Mouse (Mus musculus): ENCODE measurements around the gene Gm4846. TPM values are rescaled to one million over a fixed set of nuclear protein-coding genes. Genes with fewer than 3 reads are reported as not detected.
"Not testable (repeated sequence)": the region's sequence is repeated elsewhere in the genome, so short reads cannot be mapped to it uniquely, and the experiment has no call there.

Gene Gm4846
- total RNA-seq (2021), result not detected
- long read RNA-seq, experiment 1, result 0 reads
- long read RNA-seq, experiment 2, result 0 reads

DNA sequence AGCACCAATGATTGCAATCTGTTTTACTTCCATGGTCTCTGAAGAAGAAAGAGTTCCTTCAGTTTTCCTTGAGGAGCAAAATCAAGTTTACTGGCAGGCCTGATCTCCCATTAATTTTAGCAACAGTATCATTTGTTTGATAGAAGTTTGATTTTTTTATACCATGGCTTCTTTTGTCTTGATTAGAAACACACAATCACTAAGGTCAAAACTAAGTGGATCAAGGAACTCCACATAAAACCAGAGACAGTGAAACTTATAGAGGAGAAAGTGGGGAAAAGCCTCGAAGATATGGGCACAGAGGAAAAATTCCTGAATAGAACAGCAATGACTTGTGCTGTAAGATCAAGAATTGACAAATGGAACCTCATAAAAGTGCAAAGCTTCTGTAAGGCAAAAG, at the start of gene Gm4846:
Gm4846 (minus strand) TSS at position 101 of the 400 bp plus-strand sequence.
- intact Hi-C loops (cut with DNase I); DNase-seq: not testable (repeated sequence)

DNA sequence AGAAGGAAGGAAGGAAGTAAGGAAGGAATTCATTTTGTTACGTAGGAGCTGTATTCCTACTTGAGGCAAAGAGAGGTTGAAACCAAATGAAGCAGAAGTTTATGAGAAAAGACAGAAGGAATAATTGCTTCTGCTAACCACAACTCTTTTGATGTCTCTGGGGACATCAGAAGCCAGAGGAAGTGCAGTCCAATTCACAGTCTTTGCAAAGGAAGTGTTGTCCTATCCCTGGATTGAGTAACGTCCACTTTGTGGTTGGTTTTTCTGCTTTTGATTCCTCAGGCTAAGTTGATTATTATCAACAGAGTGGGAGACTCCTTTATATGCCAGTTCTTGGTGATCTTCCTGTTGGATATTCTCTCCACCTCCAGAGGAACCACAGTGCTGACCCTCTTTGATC, 34.1 kb upstream of the Gm4846 start:
- DNase-seq; intact Hi-C loops (cut with DNase I): not testable (repeated sequence)

DNA sequence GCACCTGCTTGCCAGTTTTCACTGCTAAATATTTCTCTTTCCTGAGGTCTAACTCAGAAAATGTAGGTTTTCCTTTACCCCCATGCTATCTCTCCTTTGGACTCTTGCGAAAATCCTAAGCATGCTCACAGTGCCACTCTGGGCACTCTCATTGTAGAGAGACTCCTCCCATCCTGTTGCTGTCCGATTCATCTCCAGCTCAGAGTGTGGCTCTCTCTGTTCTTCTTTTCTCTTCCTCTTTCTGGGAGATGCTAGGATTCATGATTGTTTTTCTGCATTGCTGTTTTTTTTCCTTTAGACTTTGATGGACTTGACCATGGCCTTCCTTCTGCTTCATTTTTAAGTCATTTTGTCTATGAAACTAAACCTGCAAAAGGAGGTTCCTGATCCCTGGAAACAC, 27.3 kb upstream of the Gm4846 start:
- intact Hi-C loops (cut with DNase I); DNase-seq: not testable (repeated sequence)

DNA sequence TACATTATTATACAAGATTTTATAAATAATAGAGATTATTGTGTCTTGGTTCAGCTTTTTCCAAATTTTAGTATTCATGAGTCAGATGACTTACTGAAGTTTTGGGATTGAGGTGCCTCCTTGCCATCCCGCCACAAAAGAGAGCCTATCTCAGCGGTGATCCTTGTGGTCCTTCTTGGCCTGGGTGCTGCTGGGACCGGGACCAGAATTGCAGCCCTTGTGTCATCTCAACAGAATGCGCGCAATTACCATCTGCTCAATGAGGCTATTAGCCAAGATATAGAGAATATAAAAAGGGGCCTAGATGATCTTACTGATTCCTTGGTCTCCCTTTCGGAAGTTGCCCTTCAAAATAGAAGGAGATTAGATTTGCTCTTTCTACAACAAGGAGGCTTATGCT, 22.2 kb upstream of the Gm4846 start:
- intact Hi-C loops (cut with DNase I); DNase-seq: not testable (repeated sequence)

DNA sequence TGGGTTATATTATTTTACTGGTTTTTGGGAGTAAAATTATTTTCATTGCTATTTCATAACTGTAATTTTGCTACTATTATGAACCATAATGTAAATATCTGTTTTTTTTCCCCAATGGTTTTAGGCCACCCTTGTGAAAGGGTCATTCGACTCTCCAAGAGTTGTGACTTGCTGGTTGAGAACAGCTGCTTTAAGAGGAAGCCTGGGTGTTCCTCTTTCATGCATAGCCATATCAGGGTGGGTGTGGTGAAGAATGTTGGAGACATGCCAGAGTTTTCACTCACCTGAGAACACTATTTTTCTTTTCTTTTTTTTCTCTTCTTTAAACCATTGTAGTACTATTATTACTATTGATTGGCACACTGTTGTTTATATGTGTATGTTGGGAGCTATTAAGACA, 19.2 kb upstream of the Gm4846 start:
- no peak for DNase-seq
- intact Hi-C loops (cut with DNase I), result no loop called here

DNA sequence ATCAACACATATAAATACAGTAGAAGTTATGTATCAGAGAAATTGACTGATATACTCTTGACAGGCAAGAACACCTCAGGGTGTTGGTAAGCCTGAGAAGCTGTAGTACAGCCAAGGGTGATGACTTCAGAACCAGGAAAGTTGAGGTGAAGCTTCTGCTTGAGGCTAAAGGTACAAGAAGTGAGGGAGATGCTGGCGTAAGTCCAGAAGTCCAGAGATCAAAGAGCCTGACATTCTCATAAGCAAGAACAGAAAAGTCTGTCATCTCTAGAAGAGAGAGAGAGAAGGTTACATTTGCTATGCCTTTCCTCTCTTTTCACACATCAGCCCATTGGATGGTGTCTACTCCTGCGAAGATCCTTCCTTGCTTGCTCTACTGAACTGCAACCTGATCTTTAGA, 6.8 kb upstream of the Gm4846 start:
- DNase-seq, result not testable (repeated sequence)
- intact Hi-C loops (cut with DNase I), result loop anchor here (10.0 kb wide), 1 partner anchor 131 kb away; no protein-coding TSS in a partner anchor

DNA sequence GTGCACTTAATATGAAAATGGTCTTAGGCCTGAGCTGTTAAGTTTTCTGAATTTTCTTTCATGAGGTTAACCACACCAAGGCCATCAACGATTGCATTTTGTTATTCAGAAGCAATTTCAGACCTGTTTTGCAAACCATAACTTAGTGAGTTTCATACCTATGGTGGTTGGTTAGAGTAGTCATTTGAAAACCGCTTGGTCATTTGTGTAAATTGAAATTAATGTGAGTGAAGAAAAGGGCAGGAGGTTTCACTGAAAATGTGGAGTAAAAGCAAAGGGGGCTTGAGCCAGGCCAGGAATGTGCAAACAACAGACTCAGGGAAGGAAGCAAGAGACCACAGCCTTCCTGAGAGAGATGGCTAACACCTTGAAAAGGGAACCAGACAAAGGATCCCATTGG, 17.9 kb downstream of the Gm4846 start:
- DNase-seq, result no peak
- intact Hi-C loops (cut with DNase I), result no loop called here

DNA sequence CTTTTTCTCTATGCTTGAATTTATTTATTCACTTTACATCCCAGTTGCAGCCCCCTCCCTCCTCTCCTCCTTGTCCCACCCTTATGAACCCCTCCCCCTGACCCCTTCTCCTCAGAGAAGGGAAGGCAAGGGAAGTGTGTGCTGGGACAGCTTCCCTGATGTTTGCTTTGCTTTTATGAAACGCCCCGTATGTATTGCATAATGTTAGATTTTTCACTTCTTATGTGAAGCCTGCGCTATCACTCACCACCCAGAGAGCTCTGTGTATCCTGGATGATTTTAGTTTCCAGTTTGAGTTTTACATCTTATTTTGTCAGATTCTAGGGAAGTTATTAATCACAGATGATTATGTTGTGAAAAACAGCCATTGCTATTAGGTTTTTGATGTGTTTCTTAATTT, 30.2 kb downstream of the Gm4846 start:
- DNase-seq, result no peak
- intact Hi-C loops (cut with DNase I), result no loop called here

DNA sequence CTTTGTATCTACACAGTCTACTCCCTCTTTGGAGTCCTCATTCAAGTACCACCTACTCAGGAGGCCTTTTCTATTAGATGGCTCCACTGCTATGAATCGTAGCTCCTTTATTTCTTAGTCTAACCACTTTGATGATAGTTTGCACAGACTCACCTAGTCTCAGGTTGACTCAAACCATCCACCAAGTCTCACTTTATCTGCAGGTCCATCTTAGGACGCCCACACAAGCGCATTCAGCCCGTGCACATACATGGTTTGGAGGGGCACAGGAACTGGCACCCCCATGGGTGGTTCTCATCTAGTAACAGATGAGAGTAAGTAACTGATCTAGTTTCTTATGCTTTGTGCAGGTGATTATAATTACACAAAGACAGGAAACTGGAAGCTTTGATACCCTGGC, 34.8 kb downstream of the Gm4846 start:
- intact Hi-C loops (cut with DNase I), result no loop called here
- no peak for DNase-seq

DNA sequence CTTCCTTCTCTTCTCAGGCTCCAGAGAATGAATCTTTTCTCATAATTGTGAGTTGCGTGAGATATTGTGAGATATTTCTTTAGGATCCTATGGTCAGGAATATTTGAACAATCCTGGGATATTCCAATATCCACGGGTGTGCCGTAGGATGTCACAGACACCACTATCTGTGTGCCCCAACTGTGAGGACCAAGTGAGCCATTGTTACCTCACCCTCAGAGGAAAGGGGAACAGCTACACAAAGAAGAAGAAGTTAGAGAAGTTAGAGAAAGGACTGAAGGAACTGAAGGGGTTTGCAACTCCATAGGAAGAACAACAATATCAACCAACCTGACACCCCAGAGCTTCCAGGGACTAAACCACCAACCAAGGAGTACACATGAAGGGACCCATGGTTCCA, 55.4 kb downstream of the Gm4846 start:
- no peak for DNase-seq
- intact Hi-C loops (cut with DNase I), result no loop called here

DNA sequence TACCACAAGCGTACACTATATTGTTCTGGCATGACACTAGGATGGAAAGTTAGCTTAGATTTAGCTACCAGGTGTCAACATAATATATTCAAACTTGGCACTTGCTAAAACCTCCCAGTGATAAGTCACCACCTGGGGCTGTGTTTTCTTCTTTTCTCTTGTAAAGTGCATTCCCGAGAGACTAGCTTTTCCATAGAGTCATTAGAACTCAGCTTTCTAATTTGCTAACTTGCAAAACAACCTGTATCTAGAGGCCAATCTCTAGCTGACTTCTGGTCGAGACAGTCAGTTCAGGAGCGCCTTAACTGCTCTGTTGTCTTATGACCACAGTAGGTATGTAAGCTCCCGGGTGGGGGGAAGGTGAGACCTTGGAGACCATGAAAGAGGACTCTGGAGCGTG, 58.0 kb downstream of the Gm4846 start:
- no peak for DNase-seq
- intact Hi-C loops (cut with DNase I), result loop anchor here (10.0 kb wide), 2 partner anchors 285 to 775 kb away; no protein-coding TSS in a partner anchor

Other genes starting within 250 kb of the Gm4846 start
- 1 to 10 TPM; 4.1 to 4.2 TPM for gene Ildr2, start 243.4 kb downstream of the Gm4846 start, total RNA-seq (2021)
- 10 to 100 TPM; 11.8 TPM for gene Tada1, start 118.5 kb downstream of the Gm4846 start, total RNA-seq (2021)
- 10 to 100 TPM; 13.9 to 15.6 TPM for gene Pogk, start 87.7 kb downstream of the Gm4846 start, total RNA-seq (2021)
- gene Gm4847, start 150.1 kb upstream of the Gm4846 start, total RNA-seq (2021), result not detected
- gene Fmo9, start 184.3 kb upstream of the Gm4846 start, total RNA-seq (2021), result not detected